Mouse (Mus musculus) hindlimb bud, embryonic 11.5 days (tissue): ENCODE data around the gene Nf2.
A peak's percentile ranks its signal among the peaks of the same experiment; 100 is the strongest.
"Not testable (repeated sequence)": the region's sequence is repeated elsewhere in the genome, so short reads cannot be mapped to it uniquely, and the experiment has no call there.

Experiments used
- DNase-seq: peaks from one replicate; pipeline ENCODE4 v3.0.0-alpha.2; 2012; ENCODE audit warnings: low read depth, low spot score; ENCODE audit errors: extremely low spot score

Nf2 gene

GRCm38 (mm10) chr11:4838235-4838634, 11.1 kb downstream of the Nf2 start:
- no peak for DNase-seq

GRCm38 (mm10) chr11:4837342-4837741, 12.0 kb downstream of the Nf2 start:
- no peak for DNase-seq

GRCm38 (mm10) chr11:4836755-4837154, 12.6 kb downstream of the Nf2 start:
- peak; percentile 28 for DNase-seq

DNA sequence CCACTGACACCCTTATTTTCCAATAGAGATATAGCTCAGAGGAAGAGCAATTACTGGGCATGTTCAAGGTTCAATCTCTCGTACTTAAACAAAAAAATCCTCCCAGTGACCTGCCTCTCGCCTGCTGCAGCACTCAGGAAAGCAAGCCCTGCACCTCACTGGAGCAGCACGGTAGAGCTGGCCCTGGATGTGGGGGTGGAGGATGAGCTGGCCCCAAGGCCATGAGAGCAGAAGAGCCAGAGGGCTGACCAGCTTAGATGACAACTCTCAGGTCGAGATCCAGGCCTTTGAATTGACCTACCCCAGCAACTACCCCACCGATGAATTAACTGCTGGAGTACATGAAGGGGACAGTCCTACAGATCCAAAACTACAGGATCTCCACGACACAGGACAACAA, 13.9 kb downstream of the Nf2 start:
- DNase-seq, result no peak

DNA sequence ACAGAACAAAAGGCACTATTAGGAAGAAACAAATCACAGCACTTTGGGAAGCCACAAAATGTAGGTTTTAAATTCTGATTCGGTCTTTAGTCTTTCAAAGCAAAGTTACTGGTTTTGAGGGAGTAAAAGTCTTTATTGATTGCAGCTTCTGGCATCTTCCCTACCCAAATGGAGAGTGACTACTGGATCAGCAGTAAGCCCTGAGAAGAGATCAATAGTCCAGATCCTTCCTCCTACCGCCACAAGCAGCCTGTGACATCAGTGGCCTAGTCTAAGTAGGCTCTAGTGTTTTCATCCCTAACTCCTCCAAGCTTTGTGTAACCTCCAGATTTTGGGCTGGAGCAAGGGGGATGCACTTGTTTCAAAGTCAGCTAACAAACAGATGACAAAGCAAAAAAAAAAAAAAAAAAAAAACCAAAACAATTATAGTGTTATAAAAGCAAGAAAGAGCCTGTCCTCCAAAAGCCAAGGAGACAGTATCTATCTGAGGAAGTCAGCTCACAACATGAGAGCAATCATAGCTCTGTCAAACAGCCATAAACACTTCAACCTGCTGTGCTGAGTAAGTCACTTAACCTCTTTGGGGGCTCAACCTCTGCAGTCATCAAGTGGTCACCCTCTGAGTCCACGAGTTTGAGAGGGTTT, 15.9 kb downstream of the Nf2 start:
- DNase-seq, result no peak

DNA sequence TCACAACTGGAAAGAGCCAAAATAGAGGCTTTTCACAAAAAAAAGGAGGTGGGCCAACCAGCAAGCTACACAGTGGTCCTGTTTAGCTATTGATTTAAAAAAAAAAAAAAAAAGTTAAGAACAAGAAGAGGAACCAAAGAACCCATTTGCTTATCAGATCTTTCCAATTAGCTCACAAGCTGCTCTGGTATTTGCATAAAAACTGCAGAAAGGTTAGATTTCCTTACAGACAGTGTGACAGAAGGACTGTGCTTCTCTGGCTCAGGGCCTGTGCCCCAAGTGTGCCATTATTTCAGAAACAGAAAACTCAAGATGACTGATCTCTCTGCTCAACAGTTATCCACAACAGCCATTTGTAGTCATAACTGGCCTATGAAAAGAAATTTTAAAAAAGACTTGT, 18.3 kb downstream of the Nf2 start:
- DNase-seq, result no peak

DNA sequence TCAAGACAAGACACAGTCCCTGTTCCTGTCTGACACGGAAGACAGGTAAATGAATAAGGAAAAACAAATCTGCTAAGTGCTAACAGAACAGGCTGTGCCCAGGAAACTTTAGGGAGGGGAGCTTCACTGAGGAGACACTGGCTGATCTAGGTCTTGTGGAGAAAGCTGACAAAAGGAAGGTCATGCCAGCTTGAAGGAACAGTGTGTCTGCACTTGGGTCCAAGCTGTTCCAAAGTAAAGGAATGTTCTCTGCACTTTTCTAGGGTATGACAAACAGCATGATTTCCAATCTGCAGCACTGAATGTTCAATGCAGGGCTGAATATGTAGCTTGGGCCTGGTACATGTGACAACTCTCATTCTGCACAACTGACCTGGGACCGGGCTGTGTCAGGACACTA, 21.4 kb downstream of the Nf2 start:
- no peak for DNase-seq

DNA sequence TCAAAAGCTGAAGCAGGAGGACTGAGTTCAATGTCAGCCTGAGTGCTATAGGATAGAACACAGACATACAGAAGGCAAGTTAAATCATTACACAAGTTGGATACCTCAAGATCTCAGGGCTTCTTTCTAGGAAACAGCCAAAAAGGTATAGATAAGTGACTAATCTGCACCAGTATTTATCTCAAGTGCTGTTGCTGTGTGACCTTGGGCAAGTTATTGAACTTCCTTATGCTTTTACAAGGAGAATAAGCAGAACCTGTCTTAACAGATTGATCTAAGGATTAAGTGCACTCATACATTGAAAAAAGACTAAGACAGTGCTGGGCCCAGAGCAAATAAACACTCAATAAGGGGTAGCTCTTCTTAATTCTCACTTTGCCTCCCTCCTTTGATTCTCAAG, 22.0 kb downstream of the Nf2 start:
- DNase-seq, result no peak

GRCm38 (mm10) chr11:4826152-4826778, 23.1 kb downstream of the Nf2 start:
- DNase-seq, result no peak

DNA sequence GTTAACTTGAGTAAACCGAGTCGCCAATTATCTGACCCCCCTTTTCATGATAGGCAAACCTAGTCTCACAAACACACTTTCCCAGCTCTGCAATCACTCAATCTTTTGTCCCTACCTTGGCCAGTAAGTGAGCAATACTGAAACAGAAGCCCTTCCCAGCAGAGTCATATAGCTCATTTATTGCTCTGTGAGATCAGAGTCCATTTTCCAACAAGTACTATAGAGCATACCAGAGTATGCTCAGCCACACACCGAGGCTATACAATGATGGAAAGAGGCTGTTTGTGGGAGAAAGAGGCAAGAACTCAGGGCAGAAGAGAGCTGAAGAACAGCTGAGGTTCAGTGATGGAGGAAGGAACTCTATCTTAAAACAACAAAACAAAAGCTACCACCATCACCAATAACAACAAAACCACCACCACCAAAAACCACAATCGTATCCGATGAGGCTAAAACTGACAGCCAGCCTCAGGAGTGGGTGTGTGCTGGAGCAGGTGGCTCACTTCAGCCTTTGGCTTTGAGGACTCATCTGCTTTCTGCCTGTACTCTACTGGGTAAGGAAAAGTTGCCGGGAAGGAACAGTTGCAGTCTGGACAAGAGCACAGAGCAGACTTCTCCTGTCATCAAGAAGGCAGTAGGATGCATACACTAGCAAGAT, 25.6 kb downstream of the Nf2 start:
- no peak for DNase-seq

- DNase-seq, result not testable (repeated sequence)
Observed at GRCm38 (mm10) chr11:4822446-4822842, 26.9 kb downstream of the Nf2 start.

GRCm38 (mm10) chr11:4821492-4822445, 27.6 kb downstream of the Nf2 start:
- DNase-seq, result no peak

DNA sequence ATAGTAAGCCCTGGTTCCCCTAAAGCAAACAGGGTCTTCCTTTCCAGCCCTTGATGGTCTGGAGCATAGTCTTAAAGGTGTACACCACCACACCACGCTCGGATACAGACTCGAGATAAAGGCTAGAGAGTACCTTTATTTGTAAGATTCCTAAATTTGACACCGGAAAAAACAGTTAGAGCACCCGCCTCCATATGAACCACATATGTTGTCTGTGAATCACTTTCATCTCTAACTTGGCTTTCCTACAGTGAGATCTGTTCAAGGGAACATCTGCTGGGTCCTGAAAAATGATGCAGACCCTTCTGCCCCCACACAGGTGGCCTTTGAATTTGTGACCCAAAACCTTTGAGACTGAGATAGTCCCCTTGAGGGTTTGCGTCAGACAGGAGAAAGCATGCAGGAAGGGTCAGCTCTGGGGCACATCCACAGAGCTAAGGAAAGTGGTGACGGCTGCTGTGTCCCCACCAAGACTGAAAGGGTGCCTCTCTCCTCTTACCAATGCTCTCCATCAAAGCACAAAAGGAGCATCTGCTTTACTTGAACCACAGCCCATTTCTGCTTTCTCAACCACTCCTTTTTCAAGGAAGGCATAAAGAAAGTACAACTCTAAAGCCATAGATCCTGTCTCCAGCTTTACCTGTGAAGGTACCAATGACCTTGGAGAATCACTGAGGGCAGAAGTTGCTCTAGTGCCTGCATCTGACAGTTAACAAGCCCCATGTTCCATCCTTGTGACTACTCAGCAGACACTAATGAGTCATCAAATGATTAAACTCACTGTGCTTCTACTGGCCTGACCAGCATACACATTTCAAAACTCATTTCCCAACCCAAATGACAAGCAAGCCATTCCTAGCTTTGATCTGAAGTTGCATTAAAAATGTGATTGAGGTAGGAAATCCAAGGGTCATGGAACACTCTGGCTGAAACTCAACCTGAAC, 34.6 kb downstream of the Nf2 start:
- DNase-seq, result no peak

GRCm38 (mm10) chr11:4808311-4808710, 41.0 kb downstream of the Nf2 start:
- no peak for DNase-seq

- DNase-seq, result no peak
Observed at GRCm38 (mm10) chr11:4806031-4806715, 43.2 kb downstream of the Nf2 start.

DNA sequence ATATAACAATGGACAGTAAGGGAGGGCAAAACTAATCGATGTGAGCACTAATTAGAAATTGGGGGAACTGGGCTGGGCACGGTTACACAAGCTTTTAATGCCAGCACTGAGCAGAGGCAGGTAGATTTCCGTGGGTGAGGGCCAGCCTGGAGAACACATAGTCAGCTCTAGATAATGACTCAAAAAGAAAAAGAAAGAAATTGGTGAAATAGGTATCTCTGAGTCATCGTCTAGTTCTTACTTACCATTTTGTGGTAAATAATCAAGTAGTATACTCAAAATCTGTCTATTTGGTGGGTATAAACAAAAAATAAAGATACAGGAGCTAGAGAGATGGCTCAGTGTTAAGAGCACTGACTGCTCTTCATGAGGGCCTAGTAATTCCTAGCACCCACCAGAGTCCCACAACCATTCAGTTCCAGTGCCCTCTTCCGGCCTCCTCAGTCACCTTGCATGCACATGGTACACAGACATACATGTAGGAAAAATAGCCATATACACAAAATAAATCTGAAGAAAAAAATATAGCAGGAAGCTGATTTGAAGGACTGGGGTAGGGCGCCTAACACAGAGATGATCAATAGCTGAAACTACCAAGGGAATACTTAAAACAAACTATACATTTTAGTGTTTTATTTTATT, 44.3 kb downstream of the Nf2 start:
- no peak for DNase-seq

GRCm38 (mm10) chr11:4803951-4804350, 45.4 kb downstream of the Nf2 start:
- DNase-seq, result no peak

- DNase-seq, result peak; percentile 18
Observed at GRCm38 (mm10) chr11:4803426-4803825, 45.9 kb downstream of the Nf2 start.

DNA sequence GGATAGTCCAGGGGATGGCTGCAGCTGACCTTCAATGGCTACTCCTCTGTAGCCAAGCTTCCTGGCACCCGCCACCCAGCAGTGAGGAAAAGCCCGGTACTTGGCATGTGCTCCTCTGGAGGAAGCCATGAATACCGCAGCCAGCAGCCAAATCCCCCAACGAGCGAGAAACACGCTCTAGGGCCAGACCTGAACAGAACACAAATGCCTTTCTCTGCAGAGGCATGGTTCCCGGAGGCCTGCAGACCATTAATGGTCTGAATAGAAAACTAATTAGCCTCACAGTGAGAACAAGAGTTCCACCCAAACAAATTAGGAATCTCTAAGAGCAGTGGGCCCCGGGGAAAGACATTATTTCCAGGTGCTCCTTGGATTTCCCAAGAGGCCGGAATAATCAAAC, 46.3 kb downstream of the Nf2 start:
- peak; percentile 26 for DNase-seq
